Mouse (Mus musculus) Muller cell, postnatal 12 days (primary cell): ENCODE data around the gene Gm10518.

Experiments used
- DNase-seq: peaks from one replicate; pipeline ENCODE4 v3.0.0-alpha.2; 2015; ENCODE audit errors: inconsistent ontology term

The Gm10518 gene

DNA sequence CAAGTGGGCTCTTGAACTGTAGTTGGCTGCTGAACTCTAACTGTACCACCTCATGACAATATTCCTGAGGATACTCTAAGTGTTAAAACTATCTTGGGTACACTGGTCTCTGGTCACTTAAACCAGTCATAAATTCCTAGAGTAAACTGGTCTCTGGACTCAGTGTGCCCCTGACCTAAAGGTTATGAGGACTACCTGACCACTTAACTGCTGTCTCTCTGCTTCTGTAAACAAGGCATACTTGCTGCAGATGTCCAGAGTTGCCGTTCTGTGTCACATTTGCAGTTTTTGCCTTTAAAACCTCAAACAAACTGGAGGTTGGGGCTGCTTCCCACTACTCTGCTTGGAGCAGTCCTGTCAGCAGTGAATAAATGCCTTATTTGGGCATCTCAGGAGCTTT, 30.4 kb downstream of the Gm10518 start:
- DNase-seq = no peak

DNA sequence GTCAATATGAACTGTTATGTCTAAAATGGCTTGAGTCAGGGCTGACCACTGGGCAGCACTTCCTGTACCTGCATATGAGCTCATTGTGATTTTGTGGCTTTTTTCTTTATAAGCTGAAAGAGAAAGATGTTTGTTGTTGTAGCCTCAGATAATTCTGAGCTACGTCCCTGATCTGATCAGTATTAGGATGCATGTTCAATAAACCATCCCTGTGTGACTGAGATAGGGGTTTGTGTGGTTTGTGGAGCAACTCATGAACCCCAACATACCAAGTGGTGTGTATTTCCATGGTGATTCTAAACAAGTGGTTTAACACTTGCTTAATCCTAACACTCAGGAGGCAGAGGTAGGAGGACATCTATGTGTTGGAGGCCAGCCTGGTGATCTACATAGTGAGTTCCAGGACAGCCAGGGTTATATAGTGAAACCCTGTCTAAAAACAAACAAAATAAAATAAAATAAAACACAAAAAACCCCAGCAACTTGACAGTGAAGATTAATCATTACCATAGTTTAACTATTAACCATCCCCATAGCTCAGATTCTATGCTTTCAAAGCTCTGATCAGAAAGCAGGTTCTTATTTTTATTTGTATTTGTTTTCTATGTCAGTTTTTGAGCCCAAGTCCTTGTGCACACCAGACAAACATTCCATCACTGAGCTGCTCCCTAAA, 32.7 kb downstream of the Gm10518 start:
- no peak for DNase-seq

DNA sequence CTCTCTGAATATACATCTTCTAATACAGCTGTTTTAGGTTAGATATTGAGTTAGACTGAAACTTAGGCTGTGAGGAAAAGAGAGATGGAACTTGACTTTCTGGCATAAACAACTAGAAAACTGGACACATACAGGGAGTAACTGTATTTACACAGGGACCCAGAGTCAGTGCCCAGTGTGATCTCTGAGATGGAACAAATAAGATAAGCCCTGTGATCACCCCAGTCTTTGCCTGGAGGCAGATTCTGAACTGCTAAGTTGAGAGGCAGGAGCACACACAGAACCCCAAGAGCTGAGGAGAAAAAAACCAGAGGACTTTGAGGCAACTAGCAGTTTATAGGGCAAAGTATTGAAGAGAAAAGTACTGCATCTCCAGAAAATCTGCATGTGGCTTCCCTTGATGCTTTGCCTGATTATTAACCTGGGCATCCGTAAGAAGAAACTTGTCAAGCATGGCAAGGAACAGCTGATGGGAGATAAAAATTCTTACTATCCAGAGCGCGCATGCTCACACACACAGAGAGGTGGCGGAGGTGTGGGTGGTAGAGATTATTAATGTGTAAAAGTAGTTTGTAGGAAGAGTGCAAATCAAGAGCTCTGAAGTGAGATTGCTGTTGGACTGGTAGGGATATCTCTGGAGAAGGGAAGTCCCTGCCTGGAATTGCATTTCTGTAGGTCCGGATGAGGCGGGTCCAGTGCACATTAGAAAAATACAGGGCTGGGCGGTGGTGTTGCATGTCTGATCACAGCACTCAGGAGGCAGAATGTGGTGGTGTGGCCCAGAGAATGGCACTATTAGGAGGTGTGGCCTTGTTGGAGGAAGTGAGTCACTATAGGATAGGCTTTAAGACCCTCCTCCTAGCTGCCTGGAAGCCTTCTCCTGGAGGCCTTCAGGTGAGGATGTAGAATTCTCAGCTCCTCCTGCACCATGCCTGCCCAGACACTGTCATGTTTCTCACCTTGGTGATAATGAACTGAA, 33.5 kb downstream of the Gm10518 start:
- DNase-seq = no peak

DNA sequence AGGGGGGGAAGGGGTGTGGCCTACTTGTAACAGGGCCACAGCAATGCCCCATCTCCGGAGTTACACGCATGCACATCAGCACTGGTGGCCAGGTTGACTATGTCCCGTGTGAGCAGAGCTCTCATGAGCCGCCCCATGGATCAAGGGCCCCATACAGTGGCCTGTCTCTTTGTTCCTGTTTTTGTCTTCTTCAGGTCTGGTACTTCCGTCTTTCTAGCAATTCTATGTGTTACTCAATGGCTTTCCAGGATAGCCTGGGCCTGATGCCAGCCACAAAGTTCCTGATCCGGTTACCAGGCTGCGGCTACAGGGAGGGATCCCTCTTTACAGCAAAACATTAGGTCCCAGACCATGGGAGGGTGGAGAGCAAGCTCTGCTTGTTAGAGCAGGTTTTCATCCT, 39.4 kb downstream of the Gm10518 start:
- DNase-seq = no peak

DNA sequence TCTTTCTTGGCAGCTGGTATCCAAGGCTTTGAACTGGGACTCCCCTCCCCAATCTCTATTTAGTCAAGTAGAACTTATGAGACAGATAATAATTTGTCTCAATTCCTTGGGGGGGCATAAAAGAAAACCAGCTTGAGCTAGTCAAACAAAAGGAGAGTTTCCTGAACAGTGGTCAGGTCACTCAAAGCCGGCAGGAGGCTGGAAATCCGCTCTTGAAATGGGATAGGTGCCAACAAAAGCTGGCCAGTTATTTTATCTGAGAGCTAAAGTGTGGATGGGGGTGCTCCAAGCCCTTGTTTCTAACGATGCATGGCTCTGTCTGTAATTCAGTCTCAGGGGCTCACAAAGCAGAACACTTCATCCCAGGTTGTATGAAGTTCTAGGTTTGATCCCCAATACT, 40.8 kb downstream of the Gm10518 start:
- DNase-seq = no peak

GRCm38 (mm10) chr1:179844894-179845293, 41.7 kb downstream of the Gm10518 start:
- peak; percentile 25 for DNase-seq

- DNase-seq = no peak
Observed at GRCm38 (mm10) chr1:179845832-179846499, 42.8 kb downstream of the Gm10518 start.

DNA sequence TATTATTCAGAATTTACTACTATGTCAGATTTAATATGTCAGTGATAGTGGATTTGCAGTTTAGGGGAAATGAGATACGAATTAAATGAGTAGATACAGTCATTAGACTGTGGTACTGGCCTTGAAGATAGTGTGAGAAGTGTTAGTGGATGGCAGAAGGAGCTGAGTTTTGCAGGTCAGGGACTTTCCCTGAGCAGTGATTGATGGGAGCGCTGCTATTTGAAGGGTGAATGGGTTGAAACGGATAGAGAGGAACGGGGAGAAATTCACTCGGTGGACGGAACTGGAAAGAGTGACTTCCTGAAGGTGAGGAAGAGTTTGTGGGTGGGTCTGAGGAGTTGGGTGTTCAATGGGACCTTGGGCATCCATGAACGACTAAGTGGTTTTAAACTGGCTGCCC, 44.0 kb downstream of the Gm10518 start:
- no peak for DNase-seq

DNA sequence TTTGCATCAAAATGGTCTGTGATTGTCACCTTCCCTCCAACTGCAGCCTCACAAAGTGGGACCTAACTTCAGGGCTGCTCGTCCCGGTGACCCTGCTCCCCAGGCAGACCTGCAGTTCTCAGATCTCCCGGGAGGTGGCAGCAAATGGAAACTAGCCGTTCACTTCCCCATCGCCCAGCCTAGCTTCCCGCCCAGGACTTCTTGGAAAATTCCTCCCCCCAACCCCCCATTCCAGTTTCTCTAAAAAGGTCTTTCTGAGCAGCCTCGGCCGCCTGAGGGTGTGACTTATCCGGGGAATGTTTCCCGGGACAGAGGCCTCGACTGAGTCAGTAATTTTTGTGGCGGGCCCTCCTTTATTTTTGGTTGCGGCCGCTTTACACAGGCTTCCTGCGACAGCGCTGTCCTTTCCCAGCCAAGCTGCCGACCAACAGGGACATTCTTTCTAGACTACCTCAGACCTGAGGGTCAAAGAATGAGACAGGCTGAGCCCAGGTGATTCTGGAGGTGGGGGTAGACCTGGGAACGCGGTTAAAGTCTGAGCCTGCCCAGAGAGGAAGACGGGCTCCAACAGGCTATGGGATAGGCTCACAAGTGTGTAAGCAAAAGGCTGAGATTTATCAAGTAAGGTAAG, 44.7 kb downstream of the Gm10518 start:
- peak; percentile 94 for DNase-seq

GRCm38 (mm10) chr1:179853421-179853820, 50.2 kb downstream of the Gm10518 start:
- no peak for DNase-seq
